Mouse (Mus musculus): ENCODE measurements around the gene Mab21l1. TPM values are rescaled to one million over a fixed set of nuclear protein-coding genes. Genes with fewer than 3 reads are reported as not detected.

The Mab21l1 gene
- polyA plus RNA-seq (2015; fragmentation: Nextera tagmentation; extraction: Ambion mirVana) = 35.5 and 38.1 TPM in 2 replicates

- Histone ChIP-seq H3K27ac (replicated peaks) (peak within 1 kb of the TSS; percentile 87), H3K9ac (peak within 1 kb of the TSS; percentile 55), H3K4me2 (replicated peaks) (peak within 1 kb of the TSS; percentile 61), H3K36me3 (no peaks in the 10 kb centered on the region), H3K4me1 (peaks cover 22% of the 10 kb centered on the region), H3K4me3 (replicated peaks) (peak within 1 kb of the TSS; percentile 51), H3K27me3 (peaks cover 21% of the 10 kb centered on the region), H3K9me3 (replicated peaks) (no peaks in the 10 kb centered on the region)
- WGBS = 6% methylated on average over 16 of the region's 16 CpGs
- peak; percentile 81 for ATAC-seq (ENCODE audit: insufficient number of reproducible peaks, low FRiP score, low TSS enrichment, low read depth)
Observed at GRCm38 (mm10) chr3:55782056-55782687, at the start of gene Mab21l1. Gene Mab21l1 (plus strand): TSS chr3:55782510.

GRCm38 (mm10) chr3:55733665-55734064, 48.6 kb upstream of the Mab21l1 start:
- H3K9me3 ChIP-seq (replicated peaks) = no peaks in the 10 kb centered on the region
- no peak overlapping the region for H3K9ac ChIP-seq
- H3K4me2 ChIP-seq (replicated peaks) = no peak overlapping the region
- 60% methylated on average over 6 of the region's 6 CpGs for WGBS
- no peaks in the 10 kb centered on the region for H3K4me1 ChIP-seq
- no peak overlapping the region for H3K4me3 ChIP-seq (replicated peaks)
- ATAC-seq (ENCODE audit: insufficient number of reproducible peaks, low FRiP score, low TSS enrichment, low read depth) = no peak
- H3K27ac ChIP-seq (replicated peaks) = no peak overlapping the region
- no peaks in the 10 kb centered on the region for H3K27me3 ChIP-seq
- no peaks in the 10 kb centered on the region for H3K36me3 ChIP-seq

- 60% methylated on average over 6 of the region's 6 CpGs for WGBS
Observed at GRCm38 (mm10) chr3:55741428-55741827, 40.9 kb upstream of the Mab21l1 start.

GRCm38 (mm10) chr3:55742218-55742617, 40.1 kb upstream of the Mab21l1 start:
- no peak overlapping the region for H3K4me3 ChIP-seq (replicated peaks)
- no peaks in the 10 kb centered on the region for H3K27me3 ChIP-seq
- ATAC-seq (ENCODE audit: insufficient number of reproducible peaks, low FRiP score, low TSS enrichment, low read depth) = no peak
- no peaks in the 10 kb centered on the region for H3K36me3 ChIP-seq
- no peaks in the 10 kb centered on the region for H3K9me3 ChIP-seq (replicated peaks)
- no peak overlapping the region for H3K4me2 ChIP-seq (replicated peaks)
- 85% methylated on average over 5 of the region's 5 CpGs for WGBS
- H3K9ac ChIP-seq = no peak overlapping the region
- H3K27ac ChIP-seq (replicated peaks) = no peak overlapping the region
- H3K4me1 ChIP-seq = no peaks in the 10 kb centered on the region

More at GRCm38 (mm10) chr3:55741428-55741827, 40.9 kb upstream of the Mab21l1 start:
- H3K4me2 ChIP-seq (replicated peaks) = no peak overlapping the region
- H3K27ac ChIP-seq (replicated peaks) = no peak overlapping the region
- H3K9me3 ChIP-seq (replicated peaks) = no peaks in the 10 kb centered on the region
- no peak overlapping the region for H3K9ac ChIP-seq
- ATAC-seq (ENCODE audit: insufficient number of reproducible peaks, low FRiP score, low TSS enrichment, low read depth) = peak; percentile 70
- H3K36me3 ChIP-seq = no peaks in the 10 kb centered on the region
- H3K27me3 ChIP-seq = no peaks in the 10 kb centered on the region
- H3K4me1 ChIP-seq = no peaks in the 10 kb centered on the region
- H3K4me3 ChIP-seq (replicated peaks) = no peak overlapping the region

GRCm38 (mm10) chr3:55742654-55743053, 39.7 kb upstream of the Mab21l1 start:
- Histone ChIP-seq H3K4me1 (no peaks in the 10 kb centered on the region), H3K27ac (replicated peaks) (no peak overlapping the region), H3K36me3 (no peaks in the 10 kb centered on the region), H3K4me3 (replicated peaks) (no peak overlapping the region), H3K9me3 (replicated peaks) (no peaks in the 10 kb centered on the region), H3K9ac (no peak overlapping the region), H3K4me2 (replicated peaks) (no peak overlapping the region), H3K27me3 (no peaks in the 10 kb centered on the region)
- 70% methylated on average over 4 of the region's 4 CpGs for WGBS
- no peak for ATAC-seq (ENCODE audit: insufficient number of reproducible peaks, low FRiP score, low TSS enrichment, low read depth)

- 80% methylated on average over 5 of the region's 5 CpGs for WGBS
- ATAC-seq (ENCODE audit: insufficient number of reproducible peaks, low FRiP score, low TSS enrichment, low read depth) = no peak
- H3K9me3 ChIP-seq (replicated peaks) = no peaks in the 10 kb centered on the region
- no peak overlapping the region for H3K9ac ChIP-seq
- no peaks in the 10 kb centered on the region for H3K36me3 ChIP-seq
- no peak overlapping the region for H3K4me3 ChIP-seq (replicated peaks)
- no peak overlapping the region for H3K4me2 ChIP-seq (replicated peaks)
- no peaks in the 10 kb centered on the region for H3K4me1 ChIP-seq
- H3K27me3 ChIP-seq = no peaks in the 10 kb centered on the region
- no peak overlapping the region for H3K27ac ChIP-seq (replicated peaks)
Observed at GRCm38 (mm10) chr3:55743885-55744284, 38.4 kb upstream of the Mab21l1 start.

- Histone ChIP-seq H3K36me3 (no peaks in the 10 kb centered on the region), H3K9ac (no peak overlapping the region), H3K27me3 (no peaks in the 10 kb centered on the region), H3K4me3 (replicated peaks) (no peak overlapping the region), H3K4me2 (replicated peaks) (no peak overlapping the region), H3K4me1 (0 out of 2 replicates have a peak, but pooled peaks cover 14% of the 10 kb centered on the region), H3K9me3 (replicated peaks) (no peaks in the 10 kb centered on the region), H3K27ac (replicated peaks) (no peak overlapping the region)
- ATAC-seq (ENCODE audit: insufficient number of reproducible peaks, low FRiP score, low TSS enrichment, low read depth) = no peak
- 49% methylated on average over 11 of the region's 11 CpGs for WGBS
Observed at GRCm38 (mm10) chr3:55750445-55751065, 31.8 kb upstream of the Mab21l1 start.

GRCm38 (mm10) chr3:55751363-55751762, 30.9 kb upstream of the Mab21l1 start:
- no peaks in the 10 kb centered on the region for H3K9me3 ChIP-seq (replicated peaks)
- no peaks in the 10 kb centered on the region for H3K27me3 ChIP-seq
- H3K4me3 ChIP-seq (replicated peaks) = no peak overlapping the region
- ATAC-seq (ENCODE audit: insufficient number of reproducible peaks, low FRiP score, low TSS enrichment, low read depth) = no peak
- H3K27ac ChIP-seq (replicated peaks) = no peak overlapping the region
- WGBS = 42% methylated on average over 5 of the region's 5 CpGs
- H3K36me3 ChIP-seq = no peaks in the 10 kb centered on the region
- H3K4me1 ChIP-seq = 0 out of 2 replicates have a peak, but pooled peaks cover 16% of the 10 kb centered on the region
- no peak overlapping the region for H3K4me2 ChIP-seq (replicated peaks)
- no peak overlapping the region for H3K9ac ChIP-seq

- no peaks in the 10 kb centered on the region for H3K27me3 ChIP-seq
- H3K4me2 ChIP-seq (replicated peaks) = no peak overlapping the region
- no peak overlapping the region for H3K9ac ChIP-seq
- ATAC-seq (ENCODE audit: insufficient number of reproducible peaks, low FRiP score, low TSS enrichment, low read depth) = no peak
- 0 out of 2 replicates have a peak, but pooled peaks cover 20% of the 10 kb centered on the region for H3K4me1 ChIP-seq
- 85% methylated on average over 4 of the region's 4 CpGs for WGBS
- H3K9me3 ChIP-seq (replicated peaks) = no peaks in the 10 kb centered on the region
- H3K36me3 ChIP-seq = no peaks in the 10 kb centered on the region
- H3K4me3 ChIP-seq (replicated peaks) = no peak overlapping the region
- no peak overlapping the region for H3K27ac ChIP-seq (replicated peaks)
Observed at GRCm38 (mm10) chr3:55752558-55752957, 29.8 kb upstream of the Mab21l1 start.

- 0 out of 2 replicates have a peak, but pooled peaks cover 20% of the 10 kb centered on the region for H3K4me1 ChIP-seq
- H3K4me2 ChIP-seq (replicated peaks) = no peak overlapping the region
- no peak for ATAC-seq (ENCODE audit: insufficient number of reproducible peaks, low FRiP score, low TSS enrichment, low read depth)
- no peak overlapping the region for H3K4me3 ChIP-seq (replicated peaks)
- H3K27ac ChIP-seq (replicated peaks) = no peak overlapping the region
- 86% methylated on average over 6 of the region's 6 CpGs for WGBS
- H3K36me3 ChIP-seq = no peaks in the 10 kb centered on the region
- H3K9me3 ChIP-seq (replicated peaks) = no peaks in the 10 kb centered on the region
- H3K27me3 ChIP-seq = no peaks in the 10 kb centered on the region
- no peak overlapping the region for H3K9ac ChIP-seq
Observed at GRCm38 (mm10) chr3:55753872-55754271, 28.4 kb upstream of the Mab21l1 start.

GRCm38 (mm10) chr3:55754981-55755608, 27.2 kb upstream of the Mab21l1 start:
- H3K4me2 ChIP-seq (replicated peaks) = no peak overlapping the region
- H3K9ac ChIP-seq = no peak overlapping the region
- 66% methylated on average over 6 of the region's 6 CpGs for WGBS
- no peaks in the 10 kb centered on the region for H3K27me3 ChIP-seq
- H3K4me1 ChIP-seq = 0 out of 2 replicates have a peak, but pooled peaks cover 20% of the 10 kb centered on the region
- ATAC-seq (ENCODE audit: insufficient number of reproducible peaks, low FRiP score, low TSS enrichment, low read depth) = no peak
- H3K27ac ChIP-seq (replicated peaks) = no peak overlapping the region
- H3K4me3 ChIP-seq (replicated peaks) = no peak overlapping the region
- no peaks in the 10 kb centered on the region for H3K36me3 ChIP-seq
- H3K9me3 ChIP-seq (replicated peaks) = no peaks in the 10 kb centered on the region
